Mouse (Mus musculus) liver, embryonic 11.5 days (tissue): ENCODE measurements at regions not wholly inside any gene's neighbourhood (a gene's known extent, or its start where the extent isn't known, plus 50 kb on each side); places are given as distances from the start of the nearest gene placed in this dataset.
A peak's percentile ranks its signal among the peaks of the same experiment; 100 is the strongest.

Experiments used
- ATAC-seq: fragments of 200-750 bp; cut with Nextera tagmentation; replicated peaks from 2 replicates; pipeline ENCODE4 v1.8.0; 2017; ENCODE audit warnings: moderate number of reproducible peaks, mild to moderate bottlenecking, moderate TSS enrichment, moderate library complexity; ENCODE audit not compliant: low FRiP score
- DNase-seq: peaks from one replicate; pipeline ENCODE4 v3.0.0-alpha.2; 2017; ENCODE audit warnings: low spot score
- H3K27ac ChIP-seq: fragments of 300-500 bp; sonication (generic); 2 replicates; pipeline ENCODE4 v1.5.1; 2014; ENCODE audit warnings: mild to moderate bottlenecking, low read depth, low read length, control low read depth
- H3K27me3 ChIP-seq: fragments of 300-500 bp; sonication (generic); replicated peaks from 2 replicates; pipeline ENCODE4 v1.6.1; 2014; ENCODE audit warnings: low read length, mixed read lengths; ENCODE audit not compliant: control insufficient read depth, insufficient read depth
- H3K36me3 ChIP-seq: fragments of 300-500 bp; sonication (generic); 2 replicates; pipeline ENCODE4 v1.6.1; 2014; ENCODE audit warnings: mild to moderate bottlenecking, low read length, moderate library complexity, mixed read lengths; ENCODE audit not compliant: control insufficient read depth, insufficient read depth
- H3K4me1 ChIP-seq: fragments of 300-500 bp; sonication (generic); replicated peaks from 2 replicates; pipeline ENCODE4 v1.6.1; 2014; ENCODE audit warnings: low read length, mixed read lengths; ENCODE audit not compliant: control insufficient read depth, insufficient read depth
- H3K4me2 ChIP-seq: fragments of 300-500 bp; sonication (generic); 2 replicates; pipeline ENCODE4 v1.6.1; 2014; ENCODE audit warnings: mild to moderate bottlenecking, control low read depth, moderate library complexity
- H3K4me3 ChIP-seq: fragments of 300-500 bp; sonication (generic); 2 replicates; pipeline ENCODE4 v1.5.1; 2014; ENCODE audit warnings: low read depth, low read length, control low read depth
- H3K9ac ChIP-seq: fragments of 300-500 bp; sonication (generic); 2 replicates; pipeline ENCODE4 v1.6.1; 2014; ENCODE audit warnings: low read depth, low read length, control low read depth
- H3K9me3 ChIP-seq: fragments of 300-500 bp; sonication (generic); 2 replicates; pipeline ENCODE4 v1.6.1; 2016; ENCODE audit warnings: low read length, inconsistent platforms, mixed read lengths; ENCODE audit not compliant: control insufficient read depth
- WGBS: fragments of 180-500 bp; shearing (Covaris S2); extraction: QIAGEN DNeasy Blood & Tissue Kit; methylation state at CpG from one replicate; pipeline ENCODE4 v1.1.7; 2014; 5-methylcytosine and 5-hydroxymethylcytosine counted together

GRCm38 (mm10) chr11:45750249-45750648 lies 101.6 kb upstream of the Clint1 start:
- H3K4me1 ChIP-seq: no peaks in the 10 kb centered on the region
- ATAC-seq (no peak), DNase-seq (no peak)
- H3K36me3 ChIP-seq: no peaks in the 10 kb centered on the region
- H3K9ac ChIP-seq: no peak overlapping the region
- no peak overlapping the region for H3K4me2 ChIP-seq
- no peaks in the 10 kb centered on the region for H3K27me3 ChIP-seq
- H3K9me3 ChIP-seq: no peaks in the 10 kb centered on the region
- no peak overlapping the region for H3K4me3 ChIP-seq
- H3K27ac ChIP-seq: no peak overlapping the region
- WGBS: 44% methylated on average over 2 of the region's 2 CpGs

DNA sequence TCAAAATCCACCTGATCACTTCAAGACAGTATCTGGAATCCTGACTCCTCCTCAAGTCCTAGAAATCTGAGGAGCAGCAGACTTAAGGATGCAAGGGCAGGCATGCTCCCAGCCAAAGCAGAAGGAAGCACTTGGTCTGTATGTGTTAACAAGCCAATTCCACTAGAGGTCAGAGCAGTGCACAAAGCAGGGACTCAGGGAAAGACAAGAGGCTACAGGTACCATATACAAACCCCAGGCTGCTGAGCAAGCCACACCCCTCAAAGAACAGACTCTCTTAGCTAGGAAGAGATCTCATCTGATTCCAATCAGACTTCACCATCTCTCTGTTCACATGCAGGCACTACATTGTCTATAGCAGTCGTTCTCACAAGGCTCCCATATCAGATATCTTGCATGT lies 99.6 kb upstream of the Clint1 start:
- no peak overlapping the region for H3K4me2 ChIP-seq
- no peak overlapping the region for H3K4me3 ChIP-seq
- no peak for DNase-seq
- WGBS: 50% methylated on average over 1 of the region's 1 CpGs
- no peak overlapping the region for H3K27ac ChIP-seq
- H3K9ac ChIP-seq: no peak overlapping the region
- H3K27me3 ChIP-seq: no peaks in the 10 kb centered on the region
- H3K4me1 ChIP-seq: no peaks in the 10 kb centered on the region
- H3K36me3 ChIP-seq: no peaks in the 10 kb centered on the region
- ATAC-seq: peak; percentile 56; the same call in 1 of the 2 replicates
- H3K9me3 ChIP-seq: no peaks in the 10 kb centered on the region

DNA sequence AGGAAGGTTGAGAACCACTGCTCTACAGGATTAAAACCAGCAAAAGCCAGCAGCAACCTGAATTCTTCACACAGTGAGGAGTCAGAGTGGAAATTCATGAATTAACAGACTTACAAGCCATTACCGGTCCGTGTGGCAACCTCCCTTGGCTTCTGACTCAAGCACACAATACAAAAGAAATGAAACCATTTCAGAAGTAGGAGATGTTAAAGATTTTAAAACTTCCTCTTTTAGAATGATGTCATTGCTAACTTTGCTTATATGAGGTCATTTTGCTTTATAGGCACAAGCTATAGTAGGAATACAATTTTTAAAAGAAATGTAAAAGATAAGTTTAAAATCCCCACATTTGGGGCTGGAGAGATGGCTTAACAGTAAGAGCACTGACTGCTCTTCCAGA lies 99.1 kb upstream of the Clint1 start:
- H3K9ac ChIP-seq: no peak overlapping the region
- no peak overlapping the region for H3K4me2 ChIP-seq
- no peak for DNase-seq
- no peaks in the 10 kb centered on the region for H3K9me3 ChIP-seq
- H3K27ac ChIP-seq: no peak overlapping the region
- H3K27me3 ChIP-seq: no peaks in the 10 kb centered on the region
- WGBS: 54% methylated on average over 2 of the region's 2 CpGs
- H3K4me3 ChIP-seq: no peak overlapping the region
- no peaks in the 10 kb centered on the region for H3K36me3 ChIP-seq
- no peak for ATAC-seq
- no peaks in the 10 kb centered on the region for H3K4me1 ChIP-seq

DNA sequence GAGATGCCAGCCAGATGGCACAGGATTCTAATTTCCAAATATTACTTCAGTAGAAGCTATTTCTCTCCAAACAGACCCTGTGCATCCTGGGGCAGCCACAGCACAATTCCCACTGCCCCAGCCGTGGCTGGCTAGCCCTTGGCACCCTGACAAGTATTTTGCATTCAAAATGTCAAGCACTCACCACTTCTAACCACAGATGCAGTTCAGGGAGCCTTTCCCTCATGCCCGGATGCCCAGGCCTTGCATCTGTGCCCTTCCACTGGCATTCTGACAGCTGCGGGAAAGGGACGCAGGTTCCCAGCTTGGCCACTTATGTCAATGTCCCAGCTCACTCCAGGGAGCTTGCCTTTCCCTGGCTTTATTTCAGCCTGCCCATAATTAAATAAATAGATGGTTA lies 84.8 kb upstream of the Clint1 start:
- no peak overlapping the region for H3K4me2 ChIP-seq
- no peak overlapping the region for H3K4me3 ChIP-seq
- no peaks in the 10 kb centered on the region for H3K36me3 ChIP-seq
- no peaks in the 10 kb centered on the region for H3K27me3 ChIP-seq
- H3K27ac ChIP-seq: no peak overlapping the region
- DNase-seq: no peak
- H3K9ac ChIP-seq: no peak overlapping the region
- WGBS: 79% methylated on average over 4 of the region's 4 CpGs
- no peaks in the 10 kb centered on the region for H3K4me1 ChIP-seq
- no peak for ATAC-seq
- no peaks in the 10 kb centered on the region for H3K9me3 ChIP-seq

- no peak; the same call in 1 of the 2 replicates for ATAC-seq
- no peaks in the 10 kb centered on the region for H3K27me3 ChIP-seq
- DNase-seq: no peak
- WGBS: 68% methylated on average over 4 of the region's 4 CpGs
- H3K4me2 ChIP-seq: no peak overlapping the region
- H3K9me3 ChIP-seq: no peaks in the 10 kb centered on the region
- H3K9ac ChIP-seq: no peak overlapping the region
- no peak overlapping the region for H3K27ac ChIP-seq
- H3K4me3 ChIP-seq: no peak overlapping the region
- no peaks in the 10 kb centered on the region for H3K4me1 ChIP-seq
- H3K36me3 ChIP-seq: no peaks in the 10 kb centered on the region
Observed at GRCm38 (mm10) chr11:45782435-45782834, 69.4 kb upstream of the Clint1 start.

GRCm38 (mm10) chr11:45785806-45786205 lies 66.0 kb upstream of the Clint1 start:
- no peak overlapping the region for H3K27ac ChIP-seq
- no peak for DNase-seq

DNA sequence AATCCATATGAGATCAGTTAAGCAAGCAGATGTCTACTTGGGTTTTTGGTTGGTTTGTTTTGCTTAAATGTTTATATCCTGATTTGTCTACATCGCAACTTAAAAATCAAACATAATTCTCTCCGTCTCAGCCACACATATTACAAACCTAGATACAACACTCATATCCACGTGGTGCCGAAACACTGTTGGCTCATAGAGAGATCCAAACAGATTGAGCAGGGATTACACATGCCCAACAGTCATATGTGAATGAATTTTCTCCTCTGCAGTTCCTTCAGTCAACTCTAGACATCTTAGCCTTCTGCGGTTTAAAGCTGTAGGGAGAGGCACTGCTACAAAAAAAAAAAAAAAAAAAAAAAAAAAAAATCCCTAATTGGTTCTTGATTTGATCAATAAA lies 64.4 kb upstream of the Clint1 start:
- H3K36me3 ChIP-seq: no peaks in the 10 kb centered on the region
- H3K27ac ChIP-seq: no peak overlapping the region
- no peak overlapping the region for H3K9ac ChIP-seq
- no peaks in the 10 kb centered on the region for H3K4me1 ChIP-seq
- ATAC-seq: no peak
- H3K4me3 ChIP-seq: no peak overlapping the region
- DNase-seq: no peak
- H3K4me2 ChIP-seq: no peak overlapping the region
- no peaks in the 10 kb centered on the region for H3K27me3 ChIP-seq
- H3K9me3 ChIP-seq: no peaks in the 10 kb centered on the region
- WGBS: 88% methylated on average over 5 of the region's 5 CpGs

More at GRCm38 (mm10) chr11:45785806-45786205, 66.0 kb upstream of the Clint1 start:
- H3K9ac ChIP-seq: no peak overlapping the region
- ATAC-seq: no peak
- no peaks in the 10 kb centered on the region for H3K4me1 ChIP-seq
- H3K27me3 ChIP-seq: no peaks in the 10 kb centered on the region
- 89% methylated on average over 9 of the region's 9 CpGs for WGBS
- H3K9me3 ChIP-seq: no peaks in the 10 kb centered on the region
- H3K36me3 ChIP-seq: no peaks in the 10 kb centered on the region
- no peak overlapping the region for H3K4me3 ChIP-seq
- no peak overlapping the region for H3K4me2 ChIP-seq

- Histone ChIP-seq H3K4me3 (no peak overlapping the region), H3K4me2 (no peak overlapping the region), H3K36me3 (no peaks in the 10 kb centered on the region), H3K9ac (no peak overlapping the region), H3K4me1 (no peaks in the 10 kb centered on the region), H3K27ac (no peak overlapping the region), H3K9me3 (no peaks in the 10 kb centered on the region), H3K27me3 (no peaks in the 10 kb centered on the region)
- ATAC-seq: no peak
- DNase-seq: no peak
- WGBS: 87% methylated on average over 3 of the region's 3 CpGs
Observed at GRCm38 (mm10) chr11:45789886-45790285, 62.0 kb upstream of the Clint1 start.

- no peaks in the 10 kb centered on the region for H3K4me1 ChIP-seq
- WGBS: 82% methylated on average over 8 of the region's 8 CpGs
- ATAC-seq: no peak
- no peak for DNase-seq
- H3K4me3 ChIP-seq: no peak overlapping the region
- H3K36me3 ChIP-seq: no peaks in the 10 kb centered on the region
- H3K9me3 ChIP-seq: no peaks in the 10 kb centered on the region
- no peak overlapping the region for H3K27ac ChIP-seq
- no peaks in the 10 kb centered on the region for H3K27me3 ChIP-seq
- no peak overlapping the region for H3K4me2 ChIP-seq
- H3K9ac ChIP-seq: no peak overlapping the region
Observed at GRCm38 (mm10) chr11:45790504-45790903, 61.3 kb upstream of the Clint1 start.
